Mouse (Mus musculus): Measurements from ENCODE around the gene Aspg. TPM values are rescaled to one million over a fixed set of nuclear protein-coding genes. Genes with fewer than 3 reads are reported as not detected.

Gene Aspg
- polyA plus RNA-seq, 1 experiment from 2014 or later: 2.0 TPM

- Histone ChIP-seq H3K27me3 (ENCODE audit: control insufficient read depth, insufficient read depth, low read length) (no peaks in the 10 kb centered on the region), H3K27ac (replicated peaks; ENCODE audit: low read depth, low read length) (no peak overlapping the region), H3K9ac (ENCODE audit: low read length) (no peak overlapping the region), H3K36me3 (ENCODE audit: control insufficient read depth, insufficient read depth, low read length) (no peaks in the 10 kb centered on the region), H3K4me1 (ENCODE audit: control insufficient read depth, insufficient read depth, low read length) (no peaks in the 10 kb centered on the region), H3K4me3 (ENCODE audit: low read depth, low read length) (no peak overlapping the region), H3K9me3 (ENCODE audit: control insufficient read depth, low read length) (no peaks in the 10 kb centered on the region), H3K4me2 (ENCODE audit: low read depth, severe bottlenecking) (no peak overlapping the region)
- WGBS: 82% methylated on average over 8 of the region's 8 CpGs
- no peak for DNase-seq (ENCODE audit: low spot score)
- no peak for ATAC-seq (ENCODE audit: insufficient number of reproducible peaks, low FRiP score, low TSS enrichment, low read depth)
These were observed 12.1 kb upstream of the Aspg start for GRCm38 (mm10) chr12:112094261-112094880.

DNA sequence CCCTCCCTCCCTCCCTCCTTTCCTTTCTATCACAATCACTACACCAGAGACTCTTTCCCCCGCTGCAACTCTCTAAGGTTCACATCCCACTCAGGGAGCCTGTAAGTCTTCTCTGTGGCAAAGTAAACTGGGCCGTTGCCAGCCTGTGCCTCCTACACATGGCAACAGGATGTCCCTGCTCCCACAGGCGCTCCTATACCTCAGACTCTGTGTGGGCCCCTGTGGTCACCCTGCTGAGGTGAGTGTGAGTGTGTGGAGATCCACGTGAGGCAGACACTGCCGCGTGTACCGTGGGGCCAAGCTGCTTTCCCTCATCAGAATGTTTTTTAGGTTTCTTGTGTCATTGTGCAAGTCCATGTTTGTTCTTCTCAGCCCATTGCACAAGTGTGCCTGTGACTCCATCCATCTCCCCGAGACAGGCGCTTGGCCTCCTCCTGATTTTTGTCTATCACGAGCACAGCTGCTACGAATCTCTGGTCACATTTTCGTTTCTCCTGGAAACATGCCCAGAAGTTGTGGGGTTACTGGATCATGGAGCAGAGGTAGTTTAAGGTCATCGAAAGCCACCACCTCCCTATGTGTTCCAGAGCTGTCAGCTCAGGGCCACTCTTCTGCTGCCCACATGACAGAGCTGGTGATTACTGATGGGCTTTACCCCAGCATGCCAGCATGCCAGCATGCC lies 10.3 kb upstream of the Aspg start:
- WGBS: 83% methylated on average over 13 of the region's 13 CpGs
- no peak overlapping the region for H3K4me3 ChIP-seq (ENCODE audit: low read depth, low read length)
- no peak overlapping the region for H3K9ac ChIP-seq (ENCODE audit: low read length)
- H3K9me3 ChIP-seq (ENCODE audit: control insufficient read depth, low read length): no peaks in the 10 kb centered on the region
- H3K4me1 ChIP-seq (ENCODE audit: control insufficient read depth, insufficient read depth, low read length): no peaks in the 10 kb centered on the region
- DNase-seq (ENCODE audit: low spot score) (no peak), ATAC-seq (ENCODE audit: insufficient number of reproducible peaks, low FRiP score, low TSS enrichment, low read depth) (no peak)
- no peaks in the 10 kb centered on the region for H3K36me3 ChIP-seq (ENCODE audit: control insufficient read depth, insufficient read depth, low read length)
- H3K27ac ChIP-seq (replicated peaks; ENCODE audit: low read depth, low read length): no peak overlapping the region
- no peaks in the 10 kb centered on the region for H3K27me3 ChIP-seq (ENCODE audit: control insufficient read depth, insufficient read depth, low read length)
- no peak overlapping the region for H3K4me2 ChIP-seq (ENCODE audit: low read depth, severe bottlenecking)

- no peaks in the 10 kb centered on the region for H3K27me3 ChIP-seq (ENCODE audit: control insufficient read depth, insufficient read depth, low read length)
- no peak overlapping the region for H3K9ac ChIP-seq (ENCODE audit: low read length)
- no peak overlapping the region for H3K27ac ChIP-seq (replicated peaks; ENCODE audit: low read depth, low read length)
- WGBS: 78% methylated on average over 8 of the region's 8 CpGs
- no peaks in the 10 kb centered on the region for H3K9me3 ChIP-seq (ENCODE audit: control insufficient read depth, low read length)
- no peaks in the 10 kb centered on the region for H3K4me1 ChIP-seq (ENCODE audit: control insufficient read depth, insufficient read depth, low read length)
- no peak for DNase-seq (ENCODE audit: low spot score)
- ATAC-seq (ENCODE audit: insufficient number of reproducible peaks, low FRiP score, low TSS enrichment, low read depth): no peak
- H3K36me3 ChIP-seq (ENCODE audit: control insufficient read depth, insufficient read depth, low read length): no peaks in the 10 kb centered on the region
- H3K4me2 ChIP-seq (ENCODE audit: low read depth, severe bottlenecking): no peak overlapping the region
- H3K4me3 ChIP-seq (ENCODE audit: low read depth, low read length): no peak overlapping the region
These were observed 9.8 kb upstream of the Aspg start for GRCm38 (mm10) chr12:112096733-112097117.

DNA sequence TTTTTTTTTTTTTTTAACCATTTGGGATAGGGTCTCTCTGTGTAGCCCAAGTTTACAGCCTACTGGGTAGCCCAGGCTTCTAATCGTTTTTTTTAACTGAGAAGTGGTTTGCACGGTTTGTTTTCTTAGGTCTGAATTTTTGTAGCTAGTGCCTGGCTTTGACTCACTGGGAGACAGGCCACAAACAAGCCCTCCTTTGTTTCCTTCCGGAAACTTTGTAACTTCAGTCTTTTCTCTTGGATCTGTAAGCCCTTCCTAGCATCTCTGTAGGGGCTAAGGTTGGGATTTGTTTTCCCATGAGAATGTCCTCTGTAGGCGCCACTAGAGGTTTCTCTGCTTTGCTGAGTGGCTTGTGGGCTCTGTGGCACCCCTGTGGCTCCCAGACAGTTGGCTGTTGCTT lies 6.4 kb upstream of the Aspg start:
- Histone ChIP-seq H3K4me3 (ENCODE audit: low read depth, low read length) (no peak overlapping the region), H3K36me3 (ENCODE audit: control insufficient read depth, insufficient read depth, low read length) (no peaks in the 10 kb centered on the region), H3K9ac (ENCODE audit: low read length) (no peak overlapping the region), H3K9me3 (ENCODE audit: control insufficient read depth, low read length) (no peaks in the 10 kb centered on the region), H3K27me3 (ENCODE audit: control insufficient read depth, insufficient read depth, low read length) (no peaks in the 10 kb centered on the region), H3K4me2 (ENCODE audit: low read depth, severe bottlenecking) (no peak overlapping the region), H3K27ac (replicated peaks; ENCODE audit: low read depth, low read length) (no peak overlapping the region), H3K4me1 (ENCODE audit: control insufficient read depth, insufficient read depth, low read length) (no peaks in the 10 kb centered on the region)
- WGBS: 69% methylated on average over 4 of the region's 4 CpGs
- ATAC-seq (ENCODE audit: insufficient number of reproducible peaks, low FRiP score, low TSS enrichment, low read depth) (no peak), DNase-seq (ENCODE audit: low spot score) (no peak)

DNA sequence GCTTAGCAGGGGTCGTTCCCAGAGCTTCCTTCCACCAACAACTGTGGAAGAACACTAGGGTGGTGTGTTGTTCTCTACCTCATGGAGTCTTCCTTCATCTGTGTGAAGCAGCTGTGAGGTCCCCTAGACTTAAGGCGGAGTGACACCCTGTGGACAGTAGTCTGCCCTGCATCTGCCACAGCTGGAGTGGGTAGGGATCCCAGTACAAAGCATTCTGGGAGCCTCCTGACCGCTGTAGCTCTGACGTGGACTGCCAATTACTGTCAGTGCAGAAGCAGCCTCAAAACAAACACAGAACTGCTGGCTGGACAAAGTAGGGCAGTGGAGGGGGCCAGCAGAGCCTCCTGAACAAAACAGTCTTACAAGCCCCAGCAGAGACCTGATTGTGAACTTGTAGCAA lies 5.4 kb upstream of the Aspg start:
- H3K9ac ChIP-seq (ENCODE audit: low read length): no peak overlapping the region
- no peak overlapping the region for H3K4me3 ChIP-seq (ENCODE audit: low read depth, low read length)
- H3K27ac ChIP-seq (replicated peaks; ENCODE audit: low read depth, low read length): 0 out of 2 replicates have a peak overlapping the region, but pooled peaks have one; percentile 18
- H3K9me3 ChIP-seq (ENCODE audit: control insufficient read depth, low read length): no peaks in the 10 kb centered on the region
- 51% methylated on average over 4 of the region's 4 CpGs for WGBS
- no peak overlapping the region for H3K4me2 ChIP-seq (ENCODE audit: low read depth, severe bottlenecking)
- H3K27me3 ChIP-seq (ENCODE audit: control insufficient read depth, insufficient read depth, low read length): no peaks in the 10 kb centered on the region
- no peaks in the 10 kb centered on the region for H3K4me1 ChIP-seq (ENCODE audit: control insufficient read depth, insufficient read depth, low read length)
- DNase-seq (ENCODE audit: low spot score): no peak
- no peaks in the 10 kb centered on the region for H3K36me3 ChIP-seq (ENCODE audit: control insufficient read depth, insufficient read depth, low read length)
- ATAC-seq (ENCODE audit: insufficient number of reproducible peaks, low FRiP score, low TSS enrichment, low read depth): no peak

DNA sequence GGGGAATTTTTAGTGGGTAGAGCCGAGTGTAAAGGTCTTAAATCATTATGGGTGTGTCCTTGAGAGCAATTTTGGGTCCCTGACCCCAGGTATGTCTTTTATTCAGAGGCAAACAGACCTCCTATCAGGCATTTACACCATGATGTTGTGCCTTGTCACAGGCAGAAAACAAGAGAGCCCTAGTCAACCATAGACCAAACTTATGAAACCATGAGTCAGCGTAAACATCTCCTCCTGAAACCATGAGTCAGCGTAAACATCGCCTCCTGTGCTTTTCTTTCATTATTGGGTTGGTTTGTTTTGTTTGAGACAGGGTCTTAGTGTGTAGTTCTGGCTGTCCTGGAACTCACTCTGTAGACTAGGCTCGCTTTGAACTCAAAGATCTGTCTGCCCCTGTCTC lies 3.3 kb upstream of the Aspg start:
- H3K36me3 ChIP-seq (ENCODE audit: control insufficient read depth, insufficient read depth, low read length): no peaks in the 10 kb centered on the region
- ATAC-seq (ENCODE audit: insufficient number of reproducible peaks, low FRiP score, low TSS enrichment, low read depth) (no peak), DNase-seq (ENCODE audit: low spot score) (no peak)
- no peak overlapping the region for H3K9ac ChIP-seq (ENCODE audit: low read length)
- no peaks in the 10 kb centered on the region for H3K27me3 ChIP-seq (ENCODE audit: control insufficient read depth, insufficient read depth, low read length)
- peaks cover 6% of the 10 kb centered on the region for H3K4me1 ChIP-seq (ENCODE audit: control insufficient read depth, insufficient read depth, low read length)
- 92% methylated on average over 5 of the region's 5 CpGs for WGBS
- no peak overlapping the region for H3K4me3 ChIP-seq (ENCODE audit: low read depth, low read length)
- H3K4me2 ChIP-seq (ENCODE audit: low read depth, severe bottlenecking): no peak overlapping the region
- H3K9me3 ChIP-seq (ENCODE audit: control insufficient read depth, low read length): no peaks in the 10 kb centered on the region
- no peak overlapping the region for H3K27ac ChIP-seq (replicated peaks; ENCODE audit: low read depth, low read length)

DNA sequence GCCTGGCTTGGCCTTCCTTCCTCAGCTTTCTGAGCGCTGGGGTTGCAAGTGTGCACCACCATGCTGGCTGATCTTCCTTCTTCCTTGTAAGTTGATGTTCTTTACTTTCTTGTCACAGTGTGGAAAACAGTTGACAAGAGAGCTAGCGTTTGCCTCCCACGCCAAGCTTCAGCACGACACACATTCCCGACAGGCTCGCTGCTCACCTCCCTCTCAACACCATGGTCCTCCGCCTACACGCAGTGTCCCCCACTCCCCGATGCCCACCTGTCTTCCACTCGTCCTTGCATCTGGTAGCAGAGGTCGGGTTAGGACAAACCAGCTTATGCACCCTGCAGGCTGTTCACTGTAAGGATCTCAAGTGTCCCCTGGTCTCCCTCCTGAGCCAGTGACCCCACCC lies 1.6 kb upstream of the Aspg start:
- H3K27me3 ChIP-seq (ENCODE audit: control insufficient read depth, insufficient read depth, low read length): no peaks in the 10 kb centered on the region
- H3K36me3 ChIP-seq (ENCODE audit: control insufficient read depth, insufficient read depth, low read length): no peaks in the 10 kb centered on the region
- ATAC-seq (ENCODE audit: insufficient number of reproducible peaks, low FRiP score, low TSS enrichment, low read depth): no peak
- no peak for DNase-seq (ENCODE audit: low spot score)
- no peak overlapping the region for H3K9ac ChIP-seq (ENCODE audit: low read length)
- no peak overlapping the region for H3K27ac ChIP-seq (replicated peaks; ENCODE audit: low read depth, low read length)
- peaks cover 6% of the 10 kb centered on the region for H3K4me1 ChIP-seq (ENCODE audit: control insufficient read depth, insufficient read depth, low read length)
- H3K9me3 ChIP-seq (ENCODE audit: control insufficient read depth, low read length): no peaks in the 10 kb centered on the region
- WGBS: 86% methylated on average over 11 of the region's 11 CpGs
- H3K4me2 ChIP-seq (ENCODE audit: low read depth, severe bottlenecking): no peak overlapping the region
- H3K4me3 ChIP-seq (ENCODE audit: low read depth, low read length): no peak overlapping the region

DNA sequence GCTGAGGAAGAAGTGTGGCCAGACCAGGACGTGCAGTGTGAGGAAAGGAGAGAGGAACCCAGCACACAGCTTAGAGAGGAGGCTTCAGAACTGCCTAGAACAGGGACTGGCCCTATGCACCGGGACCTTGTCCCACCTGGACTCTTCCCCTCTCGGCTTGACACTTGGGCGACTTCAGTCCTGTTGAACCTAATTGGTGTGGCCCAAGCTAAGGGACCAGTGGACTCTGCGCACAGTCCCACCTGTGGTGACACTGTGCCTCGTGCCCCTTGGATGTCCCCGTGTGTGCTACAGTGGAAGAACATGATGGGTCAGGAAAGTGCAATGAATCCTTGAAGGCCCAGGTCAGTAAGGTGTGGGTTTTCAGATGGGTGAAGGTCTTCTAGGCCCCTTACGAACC lies 1.2 kb downstream of the Aspg start:
- DNase-seq (ENCODE audit: low spot score) (no peak), ATAC-seq (ENCODE audit: insufficient number of reproducible peaks, low FRiP score, low TSS enrichment, low read depth) (no peak)
- Histone ChIP-seq H3K4me2 (ENCODE audit: low read depth, severe bottlenecking) (no peak overlapping the region), H3K36me3 (ENCODE audit: control insufficient read depth, insufficient read depth, low read length) (no peaks in the 10 kb centered on the region), H3K9ac (ENCODE audit: low read length) (no peak overlapping the region), H3K27ac (replicated peaks; ENCODE audit: low read depth, low read length) (no peak overlapping the region), H3K4me1 (ENCODE audit: control insufficient read depth, insufficient read depth, low read length) (peaks cover 7% of the 10 kb centered on the region), H3K4me3 (ENCODE audit: low read depth, low read length) (no peak overlapping the region), H3K9me3 (ENCODE audit: control insufficient read depth, low read length) (no peaks in the 10 kb centered on the region), H3K27me3 (ENCODE audit: control insufficient read depth, insufficient read depth, low read length) (no peaks in the 10 kb centered on the region)
- WGBS: 91% methylated on average over 8 of the region's 8 CpGs
